Mouse (Mus musculus) myocyte (in vitro differentiated cells): ENCODE data around the gene Copz1. TPM values are rescaled to one million over a fixed set of nuclear protein-coding genes. Genes with fewer than 3 reads are reported as not detected.

ENCODE experiments used
- H3K27me3 ChIP-seq: one replicate; pipeline ENCODE4 v1.6.1; 2011; ENCODE audit not compliant: control insufficient read depth, insufficient read depth, insufficient read length
- H3K36me3 ChIP-seq: one replicate; pipeline ENCODE4 v1.6.1; 2011; ENCODE audit not compliant: control insufficient read depth, insufficient read depth
- H3K4me2 ChIP-seq: one replicate; pipeline ENCODE4 v1.6.1; 2011; ENCODE audit warnings: low read depth, control low read depth
- H3K4me3 ChIP-seq: one replicate; pipeline ENCODE4 v1.5.1; 2011; ENCODE audit warnings: mild to moderate bottlenecking, control low read depth, moderate library complexity
- H3K79me2 ChIP-seq: one replicate; pipeline ENCODE4 v1.6.1; 2011; ENCODE audit not compliant: control insufficient read depth, insufficient read depth
- H3ac ChIP-seq: one replicate; pipeline ENCODE4 v1.6.1; 2011; ENCODE audit not compliant: control insufficient read depth, insufficient read length
- CEBPB ChIP-seq: IDR thresholded peaks from 2 replicates; pipeline ENCODE4 v1.6.1; 2011; ENCODE audit warnings: mild to moderate bottlenecking, moderate library complexity; ENCODE audit not compliant: poor library complexity, insufficient read depth, severe bottlenecking
- E2F4 ChIP-seq: IDR thresholded peaks from one replicate; pipeline ENCODE4 v1.6.1; 2011; ENCODE audit warnings: mild to moderate bottlenecking, control low read depth, moderate library complexity; ENCODE audit not compliant: insufficient read depth
- MAX ChIP-seq: IDR thresholded peaks from one replicate; pipeline ENCODE4 v1.6.1; 2011; ENCODE audit warnings: low read depth, mild to moderate bottlenecking, control low read depth
- MYOD1 ChIP-seq, 3 experiments: IDR thresholded peaks; one replicate each; pipeline ENCODE4 v1.6.1; 2011; ENCODE audit warnings: control low read depth in 2 of 3, low read depth in 2 of 3, mild to moderate bottlenecking in 2 of 3, moderate library complexity in 1 of 3; ENCODE audit not compliant: insufficient read length in 2 of 3, control insufficient read depth in 1 of 3
- MYOG ChIP-seq, 3 experiments: IDR thresholded peaks; one replicate each; pipeline ENCODE4 v1.6.1; 2011; ENCODE audit warnings: control low read depth in 2 of 3, low read depth in 2 of 3, mild to moderate bottlenecking in 2 of 3; ENCODE audit not compliant: insufficient read length in 2 of 3, control insufficient read depth in 1 of 3, insufficient read depth in 1 of 3
- POLR2A ChIP-seq: IDR thresholded peaks from one replicate; pipeline ENCODE4 v1.6.1; 2011; ENCODE audit warnings: low read depth, mild to moderate bottlenecking, control low read depth, moderate library complexity; ENCODE audit not compliant: insufficient read length
- POLR2AphosphoS2 ChIP-seq: IDR thresholded peaks from one replicate; pipeline ENCODE4 v1.6.1; 2011; ENCODE audit warnings: low read depth, control low read depth; ENCODE audit not compliant: insufficient read length
- REST ChIP-seq: IDR thresholded peaks from one replicate; pipeline ENCODE4 v1.6.1; 2011; ENCODE audit warnings: mild to moderate bottlenecking, control low read depth, moderate library complexity; ENCODE audit not compliant: insufficient read depth, insufficient read length
- SRF ChIP-seq: IDR thresholded peaks from one replicate; pipeline ENCODE4 v1.6.1; 2011; ENCODE audit warnings: low read depth; ENCODE audit not compliant: control insufficient read depth, insufficient read length
- TCF12 ChIP-seq: IDR thresholded peaks from one replicate; pipeline ENCODE4 v1.6.1; 2011; ENCODE audit warnings: mild to moderate bottlenecking, control low read depth; ENCODE audit not compliant: poor library complexity, insufficient read depth, severe bottlenecking
- TCF3 ChIP-seq: IDR thresholded peaks from one replicate; pipeline ENCODE4 v1.6.1; 2011; ENCODE audit warnings: low read depth, control low read depth; ENCODE audit not compliant: insufficient read length
- USF1 ChIP-seq: IDR thresholded peaks from one replicate; pipeline ENCODE4 v1.6.1; 2011; ENCODE audit warnings: low read depth, mild to moderate bottlenecking, control low read depth, moderate library complexity
- polyA plus RNA-seq: library from polyadenylated mRNA; unstranded; fragments of >200 nt; fragmentation: generic; extraction: Trizol; gene quantifications from one replicate; pipeline ENCODE4 v1.2.1, GENCODE M21; 2012; ENCODE audit warnings: missing spikeins

Copz1 gene
- polyA plus RNA-seq, 1 experiment: 172 TPM

DNA sequence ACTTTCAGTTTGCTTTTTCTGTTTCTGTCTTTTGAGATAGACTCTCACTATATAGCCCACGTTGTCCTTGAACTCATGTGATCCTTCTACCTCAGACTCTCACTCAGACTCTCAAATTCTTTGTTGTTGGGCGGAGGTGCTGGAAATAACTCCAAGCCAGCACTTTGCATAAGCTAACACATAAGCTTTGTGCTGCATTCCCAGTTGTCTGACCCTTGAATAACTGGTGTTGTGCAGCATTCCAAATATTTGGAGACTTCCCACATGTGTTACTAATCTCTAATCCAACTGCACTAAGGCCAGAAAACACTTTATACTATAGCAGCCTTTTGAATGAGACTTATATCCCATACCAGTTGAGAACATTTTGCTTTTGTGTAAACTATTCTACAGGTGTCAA lies 43.6 kb upstream of the Copz1 start:
- H3K36me3 ChIP-seq: no peaks in the 10 kb centered on the region
- H3K79me2 ChIP-seq: peaks cover 100% of the 10 kb centered on the region
- no peak overlapping the region for H3ac ChIP-seq
- no peak for TF ChIP-seq SRF
- peak in 2 of 3 experiments; percentile 54 to 79 for TF ChIP-seq MYOG (IDR thresholded peaks at IDR 0.05; ENCODE audit: control insufficient read depth in 1 of 3, insufficient read depth in 1 of 3, insufficient read length in 2 of 3, low read depth in 2 of 3)
- no peak for TF ChIP-seq MAX
- no peak for TF ChIP-seq REST
- peak; percentile 40 for TF ChIP-seq TCF3
- no peak for TF ChIP-seq CEBPB
- TF ChIP-seq E2F4: no peak
- TF ChIP-seq MYOD1 (IDR thresholded peaks at IDR 0.05; ENCODE audit: control insufficient read depth in 1 of 3, insufficient read length in 2 of 3, low read depth in 2 of 3): peak in 1 of 3 experiments; percentile 50
- no peak for TF ChIP-seq POLR2AphosphoS2
- peak; percentile 65 for TF ChIP-seq TCF12
- no peak for TF ChIP-seq POLR2A
- no peak for TF ChIP-seq USF1
- no peaks in the 10 kb centered on the region for H3K27me3 ChIP-seq
- peak overlapping the region; percentile 44 for H3K4me2 ChIP-seq
- no peak overlapping the region for H3K4me3 ChIP-seq

- H3ac ChIP-seq: no peak overlapping the region
- TF ChIP-seq E2F4 (no peak), POLR2A (no peak), REST (no peak), MYOG (IDR thresholded peaks at IDR 0.05; ENCODE audit: control insufficient read depth in 1 of 3, insufficient read depth in 1 of 3, insufficient read length in 2 of 3, low read depth in 2 of 3) (peak in 1 of 3 experiments; percentile 21), CEBPB (no peak), TCF3 (no peak), POLR2AphosphoS2 (no peak), USF1 (no peak), TCF12 (peak; percentile 26), MYOD1 (IDR thresholded peaks at IDR 0.05; ENCODE audit: control insufficient read depth in 1 of 3, insufficient read length in 2 of 3, low read depth in 2 of 3) (peak in 1 of 3 experiments; percentile 32), MAX (no peak), SRF (no peak)
- no peaks in the 10 kb centered on the region for H3K27me3 ChIP-seq
- H3K4me2 ChIP-seq: peak overlapping the region; percentile 27
- no peak overlapping the region for H3K4me3 ChIP-seq
- peaks cover 15% of the 10 kb centered on the region for H3K36me3 ChIP-seq
- H3K79me2 ChIP-seq: peaks cover 100% of the 10 kb centered on the region
Observed at GRCm38 (mm10) chr15:103233119-103233518, 39.4 kb upstream of the Copz1 start.

- no peak overlapping the region for H3ac ChIP-seq
- peak overlapping the region; percentile 28 for H3K4me2 ChIP-seq
- no peaks in the 10 kb centered on the region for H3K27me3 ChIP-seq
- H3K36me3 ChIP-seq: peaks cover 30% of the 10 kb centered on the region
- H3K79me2 ChIP-seq: peaks cover 87% of the 10 kb centered on the region
- no peak for TF ChIP-seq REST
- TF ChIP-seq MYOD1 (IDR thresholded peaks at IDR 0.05; ENCODE audit: control insufficient read depth in 1 of 3, insufficient read length in 2 of 3, low read depth in 2 of 3): no peak
- no peak for TF ChIP-seq E2F4
- no peak for TF ChIP-seq CEBPB
- no peak for TF ChIP-seq POLR2A
- no peak for TF ChIP-seq SRF
- TF ChIP-seq TCF12: no peak
- TF ChIP-seq TCF3: no peak
- no peak for TF ChIP-seq POLR2AphosphoS2
- TF ChIP-seq USF1: no peak
- no peak for TF ChIP-seq MAX
- TF ChIP-seq MYOG (IDR thresholded peaks at IDR 0.05; ENCODE audit: control insufficient read depth in 1 of 3, insufficient read depth in 1 of 3, insufficient read length in 2 of 3, low read depth in 2 of 3): no peak
- no peak overlapping the region for H3K4me3 ChIP-seq
Observed at GRCm38 (mm10) chr15:103237295-103237694, 35.2 kb upstream of the Copz1 start.

DNA sequence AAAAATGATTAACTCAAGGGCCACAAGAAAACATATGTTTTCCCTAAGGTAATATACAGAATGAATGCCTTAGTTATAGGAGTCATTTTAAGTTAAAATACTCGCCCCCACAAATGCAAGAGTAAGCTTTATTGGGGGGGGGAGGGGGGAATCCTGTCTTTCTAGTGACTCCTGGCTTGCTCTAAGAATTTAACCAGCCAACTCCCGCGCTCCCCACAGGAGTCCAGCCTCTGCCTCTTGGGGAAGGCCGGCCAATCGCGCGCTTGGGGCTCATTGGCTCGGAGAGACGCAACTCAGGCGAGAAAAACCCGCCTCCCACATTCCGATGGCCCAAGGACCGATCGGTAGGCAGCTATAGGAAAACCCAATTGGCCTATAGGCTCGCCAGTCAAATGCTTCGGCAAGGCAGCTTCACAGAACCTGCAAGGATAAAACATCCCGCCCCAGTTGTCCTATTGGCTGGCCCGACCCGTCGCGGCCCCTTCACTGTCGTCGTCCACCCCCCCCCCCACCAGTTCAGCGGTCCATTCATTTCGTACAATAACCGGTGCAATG lies 33.3 kb upstream of the Copz1 start:
- Histone ChIP-seq H3K79me2 (peaks cover 87% of the 10 kb centered on the region), H3ac (peak overlapping the region; percentile 30), H3K27me3 (no peaks in the 10 kb centered on the region), H3K4me2 (peak overlapping the region; percentile 70), H3K36me3 (peaks cover 49% of the 10 kb centered on the region), H3K4me3 (peak overlapping the region; percentile 95)
- TF ChIP-seq MYOG (IDR thresholded peaks at IDR 0.05; ENCODE audit: control insufficient read depth in 1 of 3, insufficient read depth in 1 of 3, insufficient read length in 2 of 3, low read depth in 2 of 3) (no peak), E2F4 (peak; percentile 89), CEBPB (no peak), TCF12 (no peak), POLR2A (no peak), REST (no peak)

GRCm38 (mm10) chr15:103239685-103240159 lies 32.8 kb upstream of the Copz1 start, which contains the start of gene Cbx5:
Cbx5 (minus strand) TSS chr15:103239816.
- Histone ChIP-seq H3K27me3 (no peaks in the 10 kb centered on the region), H3K4me3 (peak within 1 kb of the TSS; percentile 95), H3K79me2 (peaks cover 84% of the 10 kb centered on the region), H3K36me3 (peaks cover 45% of the 10 kb centered on the region), H3K4me2 (peak within 1 kb of the TSS; percentile 89), H3ac (peak within 1 kb of the TSS; percentile 30)
- TF ChIP-seq REST (peak; percentile 11), TCF12 (no peak), POLR2A (peak; percentile 88), CEBPB (no peak), TCF3 (no peak), MYOD1 (IDR thresholded peaks at IDR 0.05; ENCODE audit: control insufficient read depth in 1 of 3, insufficient read length in 2 of 3, low read depth in 2 of 3) (no peak), USF1 (peak; percentile 49), MYOG (IDR thresholded peaks at IDR 0.05; ENCODE audit: control insufficient read depth in 1 of 3, insufficient read depth in 1 of 3, insufficient read length in 2 of 3, low read depth in 2 of 3) (no peak), POLR2AphosphoS2 (peak; percentile 89), SRF (peak; percentile 82), MAX (peak; percentile 66), E2F4 (peak; percentile 58)
